In genomic region chr6:105938485-105938884, GRCm38 (mm10) we compare ENCODE assay signal across 24 mouse cellular contexts.
DNase-seq lines count a peak whose midpoint lies in the region; ATAC-seq and TF ChIP-seq lines count a peak whose summit lies in the region.
"Had no signal": no experiment of that assay in that cellular context is flagged by ENCODE, and none has a peak within 500 bp of the region (broad histone marks: within the 10 kb centered on the region; RNA-seq: fewer than 3 reads in every experiment).

No protein-coding gene starts in this region.

- no peaks in the 10 kb centered on the region for H3K9me3 ChIP-seq in stomach, postnatal 0 days (ENCODE audit: control insufficient read depth, low read length)
- H3K9me3 ChIP-seq: forebrain, embryonic 10.5 days; forebrain, embryonic 13.5 days; hindbrain, embryonic 10.5 days; hindbrain, embryonic 13.5 days; intestine, embryonic 15.5 days had no signal

- H3K4me3 ChIP-seq in left cerebral cortex, adult 2 months, result no peak overlapping the region
- no peak overlapping the region for H3K4me3 ChIP-seq in cerebellum, adult 2 months (replicated peaks; ENCODE audit: insufficient read depth, low read depth, low read length)
- no peak overlapping the region for H3K4me3 ChIP-seq in stomach, postnatal 0 days (ENCODE audit: low read depth, low read length)
- H3K4me3 ChIP-seq: forebrain, embryonic 10.5 days; forebrain, embryonic 13.5 days; hindbrain, embryonic 10.5 days; hindbrain, embryonic 13.5 days; intestine, embryonic 15.5 days had no signal

- H3K4me1 ChIP-seq in cerebellum, adult 2 months (ENCODE audit: control insufficient read depth, insufficient read depth, low read length), result peaks cover 3% of the 10 kb centered on the region; the same call in 1 of the 2 replicates
- no peaks in the 10 kb centered on the region for H3K4me1 ChIP-seq in stomach, postnatal 0 days (replicated peaks; ENCODE audit: control insufficient read depth, insufficient read depth)
- H3K4me1 ChIP-seq: forebrain, embryonic 10.5 days; forebrain, embryonic 13.5 days; hindbrain, embryonic 10.5 days; hindbrain, embryonic 13.5 days; intestine, embryonic 15.5 days had no signal

- no peak for TF ChIP-seq CTCF in left cerebral cortex, adult 2 months (IDR thresholded peaks at IDR 0.05)
- TF ChIP-seq CTCF in cerebellum, adult 2 months (IDR thresholded peaks at IDR 0.05; ENCODE audit: borderline replicate concordance, insufficient read depth, low read depth, low read length), result no peak
- no peak for TF ChIP-seq CTCF in stomach, postnatal 0 days (IDR thresholded peaks at IDR 0.05; ENCODE audit: low read depth)

- no peak for TF ChIP-seq EP300 in stomach, postnatal 0 days (optimal IDR thresholded peaks at IDR 0.05)

- DNase-seq in left cerebral cortex, adult 2 months (ENCODE audit: extremely low spot score in 1 of 2, low spot score in 2 of 2), result no peak
- DNase-seq in left cerebral cortex, postnatal 14 days (ENCODE audit: low spot score in 2 of 2), result no peak
- peak; percentile 39 to 78 for DNase-seq in cerebellum, adult 2 months
- peak; percentile 49 for DNase-seq in cerebellum, adult 9-11 months
- no peak for DNase-seq in stomach, postnatal 0 days (ENCODE audit: low spot score)
- DNase-seq in kidney, adult 9 months, result no peak
- DNase-seq in spleen, postnatal 10 days (ENCODE audit: low spot score in 2 of 2), result no peak
- DNase-seq: adrenal gland, adult 8-10 months; adrenal gland, postnatal 25 days; gastrocnemius, postnatal 10 days; heart, adult 11 months; heart, postnatal 36 days; kidney, adult 11 months; kidney, adult 8-10 months had no signal

- no peak overlapping the region for H3K4me2 ChIP-seq in stomach, postnatal 0 days (replicated peaks; ENCODE audit: low read depth)
- H3K4me2 ChIP-seq: forebrain, embryonic 13.5 days; heart, embryonic 11.5 days; hindbrain, embryonic 13.5 days; intestine, embryonic 15.5 days had no signal

- 48% methylated on average over 1 of the region's 1 CpGs for WGBS in cerebellum, adult 2 months
- 82% methylated on average over 1 of the region's 1 CpGs for WGBS in stomach, postnatal 0 days

- TF ChIP-seq POLR2A in cerebellum, adult 2 months (IDR thresholded peaks at IDR 0.05; ENCODE audit: borderline replicate concordance, insufficient read depth, low read length), result no peak

- no peak for ATAC-seq in stomach, postnatal 0 days (ENCODE audit: low FRiP score, low TSS enrichment)
- ATAC-seq: activated CD4-positive, CD25-positive, alpha-beta regulatory T cell, adult 4 months; CD4-positive, CD25-positive, alpha-beta regulatory T cell, adult 4 months; forebrain, embryonic 13.5 days; forebrain, embryonic 16.5 days; hindbrain, embryonic 16.5 days; intestine, embryonic 15.5 days had no signal

- intact Hi-C loops in left cerebral cortex, adult 2 months (cut with DNase I), result no loop called here
- intact Hi-C loops in left cerebral cortex, postnatal 14 days (cut with DNase I), result no loop called here

- H3K36me3 ChIP-seq in stomach, postnatal 0 days (ENCODE audit: control insufficient read depth, insufficient read depth, low read length), result no peaks in the 10 kb centered on the region
- H3K36me3 ChIP-seq: forebrain, embryonic 10.5 days; hindbrain, embryonic 10.5 days; hindbrain, embryonic 13.5 days; intestine, embryonic 15.5 days had no signal

- 0 out of 2 replicates have a peak overlapping the region, but pooled peaks have one; percentile 7 for H3K27ac ChIP-seq in left cerebral cortex, adult 2 months
- no peak overlapping the region for H3K27ac ChIP-seq in cerebellum, adult 2 months (ENCODE audit: insufficient read depth, low read length)
- H3K27ac ChIP-seq in stomach, postnatal 0 days (replicated peaks), result no peak overlapping the region
- H3K27ac ChIP-seq: forebrain, embryonic 10.5 days; forebrain, embryonic 13.5 days; hindbrain, embryonic 10.5 days; hindbrain, embryonic 13.5 days; intestine, embryonic 15.5 days had no signal

- H3K27me3 ChIP-seq in cerebellum, adult 2 months (ENCODE audit: control insufficient read depth, insufficient read depth, low read length), result no peaks in the 10 kb centered on the region
- H3K27me3 ChIP-seq in stomach, postnatal 0 days (ENCODE audit: control insufficient read depth, insufficient read depth, low read length), result no peaks in the 10 kb centered on the region
- H3K27me3 ChIP-seq: forebrain, embryonic 13.5 days; hindbrain, embryonic 13.5 days; intestine, embryonic 15.5 days had no signal

- no peak overlapping the region for H3K9ac ChIP-seq in stomach, postnatal 0 days (ENCODE audit: low read length)
- H3K9ac ChIP-seq: forebrain, embryonic 13.5 days; hindbrain, embryonic 13.5 days; intestine, embryonic 15.5 days had no signal

Comparison
In these comparisons a context has a peak if more than half of its experiments do, and no peak if none do; other contexts are left out.
1. DNase-seq: peak in cerebellum, adult 2 months (2 of 2) and cerebellum, adult 9-11 months (single experiment); none in left cerebral cortex, adult 2 months (0 of 2), left cerebral cortex, postnatal 14 days (0 of 2), stomach, postnatal 0 days (single experiment), kidney, adult 9 months (single experiment) and spleen, postnatal 10 days (0 of 2).